In the genomic region with DNA sequence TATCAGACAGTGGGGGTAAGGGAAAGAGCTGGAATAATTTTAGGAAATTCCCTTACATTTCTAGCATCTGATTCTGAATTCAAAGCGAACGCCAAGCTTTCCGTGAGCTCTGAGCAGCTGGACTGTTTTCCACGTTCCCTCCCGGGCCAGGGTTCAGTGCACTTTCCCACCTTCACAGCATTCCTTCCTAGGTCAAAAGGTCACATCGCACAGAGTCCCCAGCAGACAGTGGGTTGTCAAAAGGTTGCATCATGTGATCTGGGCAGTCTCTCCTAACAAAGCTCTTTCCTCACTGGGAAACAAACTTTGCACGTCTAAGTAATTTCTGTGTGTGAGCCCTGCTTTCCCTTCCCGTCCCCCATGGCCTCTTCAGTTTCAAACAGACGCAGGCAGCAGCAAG, we compare ENCODE assay signal across 7 mouse cellular contexts. TPM values are rescaled to one million over a fixed set of nuclear protein-coding genes. Genes with fewer than 3 reads are reported as not detected.
DNase-seq lines count a peak whose midpoint lies in the region; ATAC-seq and TF ChIP-seq lines count a peak whose summit lies in the region.

No protein-coding gene starts in this region.

- TF ChIP-seq CTCF in forebrain, postnatal 0 days (IDR thresholded peaks at IDR 0.05; ENCODE audit: low read depth): no peak
- TF ChIP-seq CTCF in midbrain, postnatal 0 days (IDR thresholded peaks at IDR 0.05): no peak

- peak; percentile 6; the same call in 1 of the 2 replicates for ATAC-seq in forebrain, postnatal 0 days
- ATAC-seq in midbrain, postnatal 0 days (ENCODE audit: low FRiP score): no peak

- no peaks in the 10 kb centered on the region for H3K27me3 ChIP-seq in forebrain, postnatal 0 days (ENCODE audit: insufficient read depth, low read length)
- no peaks in the 10 kb centered on the region for H3K27me3 ChIP-seq in midbrain, postnatal 0 days (ENCODE audit: insufficient read depth, low read length)

- H3K4me1 ChIP-seq in forebrain, postnatal 0 days (ENCODE audit: insufficient read depth): peaks cover 26% of the 10 kb centered on the region
- peaks cover 6% of the 10 kb centered on the region; the same call in 1 of the 2 replicates for H3K4me1 ChIP-seq in midbrain, postnatal 0 days (ENCODE audit: insufficient read depth, low read length)

- H3K4me2 ChIP-seq in forebrain, postnatal 0 days (ENCODE audit: low read depth): peak overlapping the region; percentile 31; the same call in 1 of the 2 replicates
- H3K4me2 ChIP-seq in midbrain, postnatal 0 days (ENCODE audit: low read depth, low read length, poor library complexity, severe bottlenecking): 0 out of 2 replicates have a peak overlapping the region, but pooled peaks have one; percentile 16

- H3K9ac ChIP-seq in forebrain, postnatal 0 days: 0 out of 2 replicates have a peak overlapping the region, but pooled peaks have one; percentile 37
- no peak overlapping the region for H3K9ac ChIP-seq in midbrain, postnatal 0 days (replicated peaks; ENCODE audit: low read length, poor library complexity, severe bottlenecking)

- peak overlapping the region; percentile 82; the same call in 1 of the 2 replicates for H3K27ac ChIP-seq in forebrain, postnatal 0 days (ENCODE audit: low read depth, low read length)
- peak overlapping the region; percentile 49; the same call in 1 of the 2 replicates for H3K27ac ChIP-seq in midbrain, postnatal 0 days (ENCODE audit: low read depth, low read length)

- no peak overlapping the region for H3K4me3 ChIP-seq in forebrain, postnatal 0 days (ENCODE audit: low read depth, low read length)
- H3K4me3 ChIP-seq in midbrain, postnatal 0 days (ENCODE audit: low read depth, low read length): no peak overlapping the region

- H3K9me3 ChIP-seq in forebrain, postnatal 0 days (ENCODE audit: low read length): no peaks in the 10 kb centered on the region
- H3K9me3 ChIP-seq in midbrain, postnatal 0 days (ENCODE audit: low read length): no peaks in the 10 kb centered on the region

- DNase-seq in embryo, embryonic 9.5 days (ENCODE audit: extremely low spot score): peak; percentile 80
- DNase-seq in forebrain, postnatal 0 days: no peak
- peak; percentile 54 to 71 for DNase-seq in kidney, postnatal 4 days
- DNase-seq in midbrain, postnatal 0 days (ENCODE audit: low spot score): no peak
- no peak for DNase-seq in thymus, postnatal 14 days
- DNase-seq in spleen, postnatal 14 days (ENCODE audit: low spot score in 2 of 2): no peak
- DNase-seq in gastrocnemius, postnatal 10 days: no peak

- 13% methylated on average over 9 of the region's 9 CpGs for WGBS in forebrain, postnatal 0 days
- 15% methylated on average over 9 of the region's 9 CpGs for WGBS in midbrain, postnatal 0 days

- no peaks in the 10 kb centered on the region for H3K36me3 ChIP-seq in forebrain, postnatal 0 days (ENCODE audit: insufficient read depth)
- H3K36me3 ChIP-seq in midbrain, postnatal 0 days (ENCODE audit: insufficient read depth, low read length): no peaks in the 10 kb centered on the region

RNA-seq across cellular contexts. Expression of gene Meis2, which starts 44.6 kb away (rescaled TPM):
- total RNA-seq in forebrain, postnatal 0 days (2014; rRNA removed): 204 and 227 TPM in 2 replicates
- polyA plus RNA-seq in forebrain, postnatal 0 days (2015; fragmentation: Nextera tagmentation; extraction: Ambion mirVana): 85.5 and 106 TPM in 2 replicates
- 121 and 147 TPM in 2 replicates for total RNA-seq in midbrain, postnatal 0 days (2014; rRNA removed)
- polyA plus RNA-seq in midbrain, postnatal 0 days (2015; fragmentation: Nextera tagmentation; extraction: Ambion mirVana): 52.1 and 58.3 TPM in 2 replicates
- 1 to 10 TPM; 4.0 to 5.2 TPM for total RNA-seq in gastrocnemius, postnatal 10 days (2021)

Comparison
In these comparisons a context has a peak if more than half of its experiments do, and no peak if none do; other contexts are left out.
1. DNase-seq: peak in embryo, embryonic 9.5 days (single experiment) and kidney, postnatal 4 days (2 of 2); none in forebrain, postnatal 0 days (single experiment), midbrain, postnatal 0 days (single experiment), thymus, postnatal 14 days (single experiment), spleen, postnatal 14 days (0 of 2) and gastrocnemius, postnatal 10 days (single experiment).
2. RNA of gene Meis2, which starts 44.6 kb away (total RNA-seq): 204 to 227 TPM in forebrain, postnatal 0 days and 121 to 147 TPM in midbrain, postnatal 0 days; 4.0 to 5.2 TPM in gastrocnemius, postnatal 10 days; every median in the first group is over 10 times any median in the second.